Mouse (Mus musculus) adipocyte (in vitro differentiated cells): ENCODE measurements at regions not wholly inside any gene's neighbourhood (a gene's known extent, or its start where the extent isn't known, plus 50 kb on each side); places are given as distances from the start of the nearest gene placed in this dataset.

Experiments used
- DNase-seq: peaks from one replicate; pipeline ENCODE4 v3.0.0-alpha.2; 2016; ENCODE audit warnings: low spot score

DNA sequence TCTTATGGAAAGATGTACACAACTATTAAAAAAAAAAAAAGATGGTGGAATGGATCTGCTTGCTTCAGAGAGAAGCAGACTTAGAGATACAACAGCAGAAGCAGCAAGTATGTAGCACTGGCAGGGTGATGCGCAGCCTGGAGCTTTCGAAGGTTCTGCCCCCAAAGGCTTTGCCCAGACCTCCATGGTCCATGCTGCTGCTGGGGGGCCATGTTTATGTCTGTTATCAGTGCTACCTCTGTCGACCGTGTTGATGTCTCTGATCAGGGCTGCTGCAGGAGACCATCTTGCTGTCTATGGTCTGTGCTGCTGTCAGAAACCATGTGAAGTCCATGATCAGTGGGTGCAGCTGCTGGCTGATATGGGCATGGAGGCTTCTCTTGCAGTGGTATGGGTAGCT, 88.6 kb upstream of the Fam189a1 start:
- DNase-seq: no peak

DNA sequence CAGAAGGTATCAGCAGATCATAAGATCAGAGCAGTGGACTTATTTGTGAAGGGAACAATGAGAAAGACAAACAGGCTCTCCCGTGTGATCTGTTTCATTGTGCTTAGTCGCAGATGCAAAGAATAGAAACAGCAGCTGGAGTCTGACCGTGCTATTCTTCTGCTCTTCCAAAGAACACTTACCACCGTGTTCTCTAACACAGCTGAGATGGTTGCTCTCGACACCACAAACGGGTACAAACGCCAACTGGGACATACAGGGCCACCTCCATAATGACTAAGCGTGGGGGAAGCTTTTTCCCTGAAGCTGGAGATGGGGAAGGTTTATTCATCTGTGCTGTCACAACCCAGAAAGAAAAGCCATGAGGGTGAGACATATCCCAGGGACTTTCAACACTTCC, 84.8 kb upstream of the Fam189a1 start:
- no peak for DNase-seq

DNA sequence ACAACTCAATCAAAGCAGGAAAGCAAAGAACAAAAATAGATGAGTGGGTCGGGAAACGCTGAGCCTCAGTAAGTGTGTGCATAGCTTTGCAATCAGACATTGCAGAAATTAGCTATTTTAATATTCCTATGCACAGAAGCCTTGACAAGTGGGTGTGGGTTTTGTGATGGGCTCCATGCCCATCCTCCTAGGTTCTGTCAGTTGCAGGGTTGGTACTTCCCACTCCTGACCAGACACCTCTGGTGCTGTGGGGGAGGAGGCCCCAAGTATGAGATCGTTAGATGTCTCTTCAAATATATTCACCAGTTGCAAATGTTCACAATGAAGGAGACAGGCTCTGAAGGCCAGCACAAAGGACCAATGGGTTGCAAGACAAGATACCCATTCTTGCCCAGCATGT, 79.3 kb upstream of the Fam189a1 start:
- DNase-seq: no peak

DNA sequence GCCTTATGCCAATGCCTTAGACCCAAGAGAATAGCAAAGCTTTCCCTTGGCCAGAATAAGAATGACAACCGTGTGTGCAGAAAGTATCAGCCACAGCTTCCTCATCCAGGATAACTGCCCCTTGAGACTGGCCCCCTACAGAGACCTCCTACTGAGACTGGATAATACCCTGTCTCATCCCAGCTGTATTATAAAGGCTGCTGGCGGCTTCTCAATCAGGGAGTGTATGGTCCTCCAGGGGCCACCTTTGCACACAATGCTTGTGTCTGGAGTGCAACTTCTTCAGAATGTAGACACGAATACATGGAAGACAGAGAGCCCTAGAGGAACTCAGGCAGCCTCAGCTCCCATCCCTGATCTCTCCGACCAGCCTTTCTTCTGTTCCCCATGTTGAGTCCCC, 77.3 kb upstream of the Fam189a1 start:
- DNase-seq: no peak

DNA sequence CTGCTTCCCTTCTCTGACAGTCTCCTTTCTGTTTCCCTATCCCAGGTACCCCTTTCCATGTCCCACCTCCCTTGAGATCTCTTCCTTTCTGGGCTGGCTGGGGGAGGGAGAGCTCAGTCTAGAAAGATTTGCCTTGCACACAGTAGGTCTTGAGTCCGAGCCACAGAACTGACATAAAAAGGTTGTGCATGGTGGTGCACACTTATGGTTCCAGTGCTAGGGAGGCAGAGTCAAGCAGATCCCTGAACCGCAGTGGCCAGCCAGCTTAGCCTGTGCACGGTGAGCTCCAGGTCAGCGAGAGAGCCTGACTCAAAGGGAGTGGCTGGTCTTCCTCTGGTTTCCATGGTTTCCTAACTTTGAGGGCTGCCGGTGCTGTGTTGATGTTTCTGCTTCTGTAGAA, 72.9 kb upstream of the Fam189a1 start:
- DNase-seq: no peak

DNA sequence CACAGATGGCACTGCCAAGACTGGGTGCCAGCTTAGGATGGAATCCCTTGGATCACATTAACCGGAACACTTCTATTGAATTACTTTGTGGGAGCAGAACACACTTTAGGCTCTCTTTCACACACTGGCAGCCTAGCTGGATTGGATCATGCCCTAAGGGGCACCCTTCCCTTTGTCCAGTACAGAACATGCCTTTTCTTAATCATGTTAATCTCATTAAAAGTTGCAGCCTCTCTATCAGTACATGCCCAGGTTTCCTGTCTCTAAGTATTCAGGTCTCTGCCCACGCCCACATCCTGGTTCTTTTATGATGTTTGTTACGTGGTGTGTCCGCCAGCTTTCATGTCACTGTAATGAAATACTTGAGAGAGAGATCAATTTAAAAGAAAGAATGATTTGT, 69.8 kb upstream of the Fam189a1 start:
- no peak for DNase-seq

DNA sequence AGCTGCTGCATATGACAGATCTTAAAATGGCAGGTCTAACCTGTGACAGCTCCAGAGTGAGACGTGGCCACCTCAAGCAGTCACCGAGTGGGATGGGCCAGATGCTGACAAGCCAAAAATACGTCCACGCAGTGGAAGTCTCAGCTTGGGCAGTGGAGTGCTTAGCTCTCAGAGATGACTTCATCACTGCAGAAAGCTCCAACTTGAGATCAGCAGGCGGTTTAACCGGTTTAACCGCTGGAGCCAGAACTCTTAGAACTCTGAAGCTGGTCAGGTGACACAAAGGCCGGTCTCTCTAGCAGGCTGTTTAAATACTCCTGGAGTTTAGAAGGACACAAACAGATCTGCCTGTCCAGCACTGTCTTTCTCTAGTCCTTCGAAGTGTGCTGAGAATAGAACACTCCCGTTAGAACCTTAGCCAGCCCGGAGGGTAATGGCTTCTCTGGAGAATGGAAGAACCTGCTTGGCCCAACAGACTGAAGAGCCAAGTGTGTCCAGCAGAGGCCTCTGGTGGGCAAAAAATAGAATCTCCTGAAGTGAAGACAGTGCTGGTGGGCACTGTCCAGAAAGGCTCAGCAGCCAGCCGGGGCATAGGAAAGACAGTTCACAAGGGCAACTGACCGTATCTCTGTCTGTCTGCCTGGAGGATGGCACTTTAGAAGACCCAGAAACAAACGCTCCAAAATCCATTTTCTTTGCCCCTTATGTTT, 57.0 kb upstream of the Fam189a1 start:
- peak; percentile 3 for DNase-seq

DNA sequence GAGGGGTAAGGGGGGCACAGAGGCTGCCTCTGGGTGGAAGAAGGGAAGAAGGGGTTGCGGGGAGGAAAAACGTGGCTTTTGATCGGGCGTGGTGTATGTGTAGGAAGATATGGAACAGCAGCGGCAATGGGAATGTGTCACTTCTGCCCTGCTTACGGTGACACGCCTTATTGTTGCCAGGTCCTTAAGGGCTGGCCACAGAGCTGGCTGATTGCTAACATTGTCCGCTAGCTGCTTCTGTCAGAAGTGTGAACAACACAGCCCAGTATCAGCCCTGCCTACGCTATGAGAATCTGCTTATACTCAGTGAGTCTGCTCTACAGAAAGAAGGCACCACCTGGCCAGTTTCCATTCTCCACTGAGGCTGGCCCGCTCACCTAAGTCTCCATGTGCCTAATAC, 50.9 kb upstream of the Fam189a1 start:
- no peak for DNase-seq
